Mouse (Mus musculus) gastrocnemius, adult 8-10 months (tissue): Measurements from ENCODE around the gene Iqca. TPM values are rescaled to one million over a fixed set of nuclear protein-coding genes. Genes with fewer than 3 reads are reported as not detected.

ENCODE experiments used
- DNase-seq, 2 experiments: peaks; one replicate each; pipeline ENCODE4 v3.0.0; 2022; ENCODE audit warnings: low spot score in 2 of 2
- total RNA-seq, 4 experiments: library from RNA; stranded (reverse); gene quantifications; 2 replicates each; pipeline ENCODE4 v1.2.4; 2022

The Iqca gene
- total RNA-seq, 4 experiments from 2014 or later, result not detected

GRCm38 (mm10) chr1:90060599-90060998 is 92.6 kb downstream of the Iqca start:
- DNase-seq, result peak; percentile 24 to 50

DNA sequence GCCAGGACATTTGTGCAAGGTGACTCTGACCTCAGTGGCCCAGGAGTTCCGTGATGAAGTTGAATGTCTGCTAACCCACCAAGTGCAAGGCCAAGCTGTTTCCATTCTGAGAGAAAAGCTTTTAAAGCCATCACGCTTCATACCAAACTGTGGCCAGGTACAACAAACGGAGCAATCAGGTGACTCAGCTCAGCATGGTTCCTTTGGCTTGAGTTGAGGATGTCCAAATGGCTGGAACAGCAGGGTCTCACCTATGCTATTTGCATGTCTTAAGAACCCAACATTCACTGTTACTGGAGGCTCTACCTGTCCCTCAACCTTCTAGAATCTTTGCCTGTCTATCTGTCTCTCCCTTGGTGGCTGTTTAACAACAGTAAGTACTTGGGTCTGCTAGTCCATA is 93.1 kb downstream of the Iqca start:
- DNase-seq, result no peak

- no peak for DNase-seq
These were observed 98.2 kb downstream of the Iqca start for GRCm38 (mm10) chr1:90054991-90055390.

DNA sequence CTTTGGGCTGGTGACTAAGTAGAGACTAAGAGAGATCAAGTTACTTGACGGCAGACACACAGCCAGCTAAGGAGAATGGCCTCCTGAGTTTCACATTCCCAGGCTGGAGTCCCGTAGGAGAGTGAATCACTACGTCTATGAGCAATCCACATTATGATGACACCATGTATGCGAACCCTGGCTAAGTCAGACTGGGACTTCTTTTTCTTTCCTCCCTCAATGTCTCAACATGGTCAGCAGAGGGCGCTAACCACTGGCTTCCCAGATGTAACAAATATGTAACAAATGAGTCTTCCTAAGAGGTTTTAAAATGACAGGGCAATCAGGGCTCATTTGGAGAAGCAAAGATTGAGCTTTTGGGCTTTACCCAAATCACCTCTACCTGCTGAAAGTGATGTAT is 101.9 kb downstream of the Iqca start:
- DNase-seq, result peak; percentile 10 to 16

DNA sequence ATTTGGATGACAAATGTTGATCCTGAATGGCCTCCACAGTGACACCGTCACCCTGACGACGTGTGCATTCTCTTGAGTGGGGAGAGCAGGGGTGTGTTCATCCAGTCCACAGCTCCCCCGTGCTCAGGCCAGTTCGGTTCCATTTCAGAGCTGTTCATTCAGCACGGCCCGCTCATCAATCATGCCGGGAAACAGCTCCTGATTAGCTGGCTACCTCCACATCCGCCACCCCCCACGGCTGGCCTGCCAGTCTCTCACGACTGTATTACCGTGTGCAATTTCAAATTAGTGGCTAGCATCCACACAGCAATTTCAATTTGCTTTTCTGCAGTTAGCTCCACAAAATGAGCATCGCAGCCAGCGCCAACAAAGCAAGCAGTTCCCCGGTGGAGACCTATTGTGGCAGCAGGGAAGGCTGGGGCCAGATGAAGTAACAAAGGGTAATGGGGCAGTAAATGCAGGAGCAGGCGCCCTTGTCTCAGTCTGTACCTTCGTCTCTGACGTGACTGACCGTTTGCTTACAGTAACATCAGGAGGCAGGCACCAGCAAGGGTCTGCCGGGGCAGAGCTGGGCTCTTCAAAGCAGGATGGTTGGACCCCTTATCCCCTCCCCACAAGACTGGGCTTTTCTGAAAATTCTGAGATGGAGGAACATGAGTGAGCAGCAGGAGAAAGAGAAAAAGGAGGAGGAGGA is 103.0 kb downstream of the Iqca start:
- DNase-seq, result no peak

GRCm38 (mm10) chr1:90028305-90028704 is 124.9 kb downstream of the Iqca start:
- DNase-seq, result no peak

GRCm38 (mm10) chr1:90026945-90027344 is 126.3 kb downstream of the Iqca start:
- no peak for DNase-seq

DNA sequence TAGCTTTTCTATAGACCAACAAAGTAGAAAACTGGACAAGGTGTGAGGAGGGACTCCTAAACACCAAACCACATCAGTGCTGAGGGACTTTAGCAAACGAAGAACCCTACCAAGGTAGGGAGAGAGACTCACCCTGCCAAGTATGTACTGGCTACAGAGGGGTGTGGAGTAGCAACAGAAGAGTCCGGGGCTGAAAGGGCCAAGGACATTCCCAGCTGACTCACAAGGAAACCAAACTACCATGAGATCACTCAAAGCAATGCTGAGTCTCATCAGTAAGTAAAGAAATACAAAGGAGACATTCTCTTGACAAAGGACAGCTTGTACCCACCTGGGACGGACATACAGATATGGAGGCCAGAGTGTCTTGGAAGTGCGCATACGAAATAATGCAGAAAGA is 132.9 kb downstream of the Iqca start:
- DNase-seq, result no peak

GRCm38 (mm10) chr1:90018071-90018470 is 135.1 kb downstream of the Iqca start:
- DNase-seq, result no peak

GRCm38 (mm10) chr1:90014446-90014845 is 138.8 kb downstream of the Iqca start, which contains the start of gene Asb18:
TSS of gene Asb18 (minus strand) at chr1:90014666.
- peak; percentile 20 to 42 for DNase-seq

GRCm38 (mm10) chr1:90013273-90013672 is 139.9 kb downstream of the Iqca start:
- no peak for DNase-seq

DNA sequence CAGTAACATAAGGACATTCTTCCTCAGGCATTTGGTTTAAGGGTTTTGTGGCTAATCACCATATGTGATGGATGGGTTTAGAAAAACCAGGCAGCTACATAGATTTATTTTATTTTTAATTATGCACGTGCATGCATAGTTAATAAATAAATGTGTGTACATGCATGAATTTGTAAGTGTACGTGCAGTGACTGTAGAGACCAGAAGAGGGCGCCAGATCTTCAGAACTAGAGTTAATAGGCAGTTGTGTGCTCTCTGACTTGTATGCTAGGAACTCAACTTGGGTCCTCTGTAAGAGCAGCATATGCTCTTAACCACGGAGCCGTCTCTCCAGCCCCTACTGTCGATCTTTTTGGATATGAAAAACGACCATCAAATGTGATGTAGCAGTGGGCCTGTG is 140.4 kb downstream of the Iqca start:
- no peak for DNase-seq

GRCm38 (mm10) chr1:90012168-90012567 is 141.0 kb downstream of the Iqca start:
- no peak for DNase-seq

- no peak for DNase-seq
These were observed 143.1 kb downstream of the Iqca start for GRCm38 (mm10) chr1:90010077-90010476.

DNA sequence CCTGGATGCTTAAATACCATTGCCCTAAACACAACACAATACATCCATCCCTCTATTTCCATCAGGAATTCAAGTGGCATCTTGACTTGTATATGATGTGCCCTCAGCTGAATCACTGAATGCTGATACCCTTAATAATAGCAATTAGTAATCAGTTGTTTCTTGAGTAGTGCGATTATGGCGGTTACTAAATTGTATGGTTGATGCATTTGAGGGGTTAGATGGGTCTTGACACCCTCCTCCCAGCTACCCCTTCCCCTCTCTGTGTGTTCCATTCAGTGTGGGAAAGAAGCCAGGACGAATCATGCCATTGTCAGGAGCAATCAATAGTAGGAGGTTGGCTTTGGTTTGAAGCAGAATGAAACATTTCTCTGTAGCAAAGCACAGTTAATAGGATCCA is 144.0 kb downstream of the Iqca start:
- no peak for DNase-seq

- no peak for DNase-seq
These were observed 146.5 kb downstream of the Iqca start for GRCm38 (mm10) chr1:90006666-90007065.

GRCm38 (mm10) chr1:90000981-90001380 is 152.2 kb downstream of the Iqca start:
- DNase-seq, result peak in 1 of 2 experiments; percentile 30

DNA sequence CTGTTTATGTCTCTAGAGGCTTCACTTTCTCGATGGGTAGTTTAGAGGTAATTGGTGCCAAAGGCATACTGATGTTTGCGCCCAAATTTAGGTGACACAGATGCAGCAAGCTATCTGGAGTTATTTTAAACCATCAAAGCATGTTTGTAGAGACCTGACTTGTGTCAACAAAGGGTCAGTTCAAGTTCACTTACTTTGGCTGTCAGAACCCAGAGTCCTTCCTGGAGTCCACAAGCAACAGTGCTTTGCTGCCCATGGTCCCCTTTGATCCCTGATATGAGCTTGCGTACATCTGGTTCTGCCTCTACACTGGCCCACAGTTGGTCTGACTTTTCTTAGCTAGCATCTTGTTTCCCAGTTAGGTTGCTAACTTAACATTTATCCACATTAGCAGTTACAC is 153.3 kb downstream of the Iqca start:
- no peak for DNase-seq

- no peak for DNase-seq
These were observed 154.5 kb downstream of the Iqca start for GRCm38 (mm10) chr1:89998696-89999095.

- peak in 1 of 2 experiments; percentile 14 for DNase-seq
These were observed 155.1 kb downstream of the Iqca start for GRCm38 (mm10) chr1:89998076-89998475.

- no peak for DNase-seq
These were observed 160.9 kb downstream of the Iqca start for GRCm38 (mm10) chr1:89992256-89992655.
